Mouse (Mus musculus) adrenal gland, postnatal 36 days (tissue): Measurements from ENCODE around the gene Bet1. TPM values are rescaled to one million over a fixed set of nuclear protein-coding genes. Genes with fewer than 3 reads are reported as not detected.

ENCODE experiments used
- DNase-seq, 2 experiments: peaks; one replicate each; pipeline ENCODE4 v3.0.0; 2021; ENCODE audit warnings: mixed read lengths in 1 of 2
- long read RNA-seq, 2 experiments: library from polyadenylated mRNA; stranded (forward); transcript quantifications; one replicate each; pipeline ENCODE4 v2.0.0; 2021; ENCODE audit warnings: borderline sequencing depth in 2 of 2
- total RNA-seq, 2 experiments: library from RNA; stranded (reverse); gene quantifications; 2 replicates each; pipeline ENCODE4 v1.2.3; 2021

Gene Bet1
- 10 to 100 TPM; 51.9 to 72.7 TPM for total RNA-seq
- long read RNA-seq, experiment 1, transcript Bet1-201 (4 exons, 1,516 nt), result major isoform, 71 of 89 reads
- long read RNA-seq, experiment 1, partial matches to known transcripts, result 14 of 89 reads
- long read RNA-seq, experiment 1, other reads (novel, unspliced or antisense), result 4 of 89 reads
- long read RNA-seq, experiment 2, transcript Bet1-201 (4 exons, 1,516 nt), result major isoform, 20 of 23 reads
- long read RNA-seq, experiment 2, partial matches to known transcripts, result 1 of 23 reads
- long read RNA-seq, experiment 2, other reads (novel, unspliced or antisense), result 2 of 23 reads

- DNase-seq, result peak; percentile 92 to 93
Measured at GRCm38 (mm10) chr6:4086663-4087454, at the start of gene Bet1. TSS of gene Bet1 (minus strand) at chr6:4086972.

GRCm38 (mm10) chr6:4132239-4132638 lies 45.5 kb upstream of the Bet1 start:
- DNase-seq, result no peak

- DNase-seq, result no peak
Measured at GRCm38 (mm10) chr6:4131149-4131548, 44.4 kb upstream of the Bet1 start.

DNA sequence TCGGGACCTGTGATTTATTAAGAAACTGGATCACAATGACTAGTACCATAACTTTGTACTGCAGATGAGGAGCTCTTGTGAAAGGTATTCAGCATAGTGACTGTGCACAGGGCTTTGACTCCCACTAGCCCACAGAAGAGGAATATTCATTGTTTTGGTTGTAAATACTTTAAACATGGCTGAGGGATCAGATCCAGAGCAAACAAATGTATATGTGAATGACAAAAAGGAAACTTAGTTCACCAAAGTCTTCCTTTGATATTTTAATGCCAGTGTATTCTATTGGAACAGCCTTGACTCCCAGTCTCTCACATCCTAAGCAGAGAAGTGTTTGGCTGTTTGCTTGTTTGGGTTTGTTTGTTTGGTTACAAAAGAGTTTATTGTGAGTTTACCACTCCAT lies 31.8 kb upstream of the Bet1 start:
- DNase-seq, result no peak

DNA sequence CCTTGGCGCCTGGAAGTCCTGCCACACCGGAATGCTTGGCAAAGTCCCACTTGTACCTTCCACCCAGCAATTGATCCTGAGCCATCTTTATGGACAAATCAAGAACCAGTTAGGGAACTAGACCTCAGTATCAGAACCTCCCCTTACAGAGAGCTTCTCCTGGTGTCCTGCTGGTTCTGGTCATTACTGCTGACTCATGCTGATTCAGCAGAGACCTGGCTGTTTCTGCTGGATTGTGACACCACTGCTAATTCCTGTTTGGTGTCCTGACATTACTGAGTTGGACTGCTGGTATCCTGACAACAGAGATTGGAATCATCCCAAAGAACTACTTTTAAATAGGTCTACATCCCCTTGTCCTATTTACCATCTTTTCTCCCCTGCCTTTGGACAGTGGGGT lies 3.7 kb upstream of the Bet1 start:
- no peak for DNase-seq

DNA sequence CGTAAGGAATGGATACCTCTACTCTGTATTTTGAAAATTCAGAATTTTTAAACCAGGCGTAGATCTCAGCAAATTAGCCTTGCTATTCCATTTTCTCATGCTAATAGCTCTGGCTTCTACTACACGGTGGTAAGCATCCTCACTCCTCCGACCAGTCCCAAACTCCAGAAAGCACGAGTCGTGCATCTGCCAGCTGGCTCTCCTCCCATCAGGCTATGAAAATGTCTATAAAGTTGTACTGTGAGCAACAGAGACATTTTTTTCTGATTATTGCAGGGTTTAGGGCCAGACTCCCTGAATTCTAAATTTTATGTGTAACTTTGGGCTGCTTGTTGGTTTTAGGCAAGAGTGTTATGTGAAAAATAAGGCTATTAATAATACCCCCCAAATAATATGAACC lies 14.5 kb downstream of the Bet1 start:
- DNase-seq, result no peak

DNA sequence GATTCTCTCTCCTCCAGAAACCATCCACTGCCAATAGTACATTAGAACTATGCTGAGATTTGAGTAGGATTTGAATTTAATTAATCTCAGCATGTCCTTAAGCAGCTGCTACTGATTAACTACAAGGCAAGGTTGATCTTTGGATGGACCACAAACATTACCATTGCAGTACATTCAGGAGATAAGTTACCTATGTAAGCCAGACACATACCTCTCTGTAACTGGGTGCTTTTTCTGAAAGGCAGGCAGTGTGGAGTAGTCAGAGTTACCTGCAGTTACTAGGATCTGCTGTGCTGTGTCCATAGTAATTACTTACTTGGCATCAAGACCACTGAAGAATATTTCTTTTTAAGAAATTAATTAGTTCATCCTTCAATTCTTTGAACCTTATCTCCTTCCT lies 17.1 kb downstream of the Bet1 start:
- no peak for DNase-seq

DNA sequence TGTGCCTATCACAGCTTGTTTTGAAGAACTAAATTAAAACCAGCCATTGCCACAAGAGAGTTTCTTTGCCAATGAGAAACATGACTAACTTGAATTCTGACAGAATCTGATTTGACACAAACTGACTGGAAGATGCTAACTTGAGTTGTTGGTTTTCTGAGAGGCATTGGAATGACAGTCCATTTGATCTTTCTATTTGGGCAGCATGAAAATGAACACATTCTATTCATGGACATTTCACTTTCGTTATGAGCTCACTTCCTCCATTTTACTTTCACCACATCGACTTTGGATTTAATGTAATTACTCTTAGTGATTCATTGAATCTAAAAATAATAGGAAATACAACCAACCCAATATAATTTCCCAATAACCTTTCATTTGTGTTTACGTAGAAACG lies 32.4 kb downstream of the Bet1 start:
- DNase-seq, result no peak

- DNase-seq, result no peak
Measured at GRCm38 (mm10) chr6:4052843-4053242, 33.9 kb downstream of the Bet1 start.

- DNase-seq, result no peak
Measured at GRCm38 (mm10) chr6:4047200-4047599, 39.6 kb downstream of the Bet1 start.

DNA sequence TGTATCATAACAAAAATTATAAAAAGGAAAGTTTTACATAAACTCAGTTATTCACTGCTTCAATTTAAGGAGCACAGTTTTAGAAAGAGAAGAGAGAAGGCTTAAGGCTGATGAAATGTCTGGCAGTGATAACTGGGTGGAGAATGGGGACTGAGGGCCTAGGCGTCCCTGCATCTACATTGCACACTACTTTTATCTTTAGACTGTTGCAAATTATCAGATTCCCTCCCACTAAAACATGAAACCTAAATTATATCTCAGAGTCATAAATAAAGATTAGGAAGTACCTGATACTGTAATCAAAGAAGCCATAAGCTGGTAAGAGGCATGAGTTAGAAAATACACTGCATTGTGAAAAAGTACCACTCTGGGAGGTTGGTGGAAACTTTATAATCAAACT lies 45.0 kb downstream of the Bet1 start:
- no peak for DNase-seq

- DNase-seq, result peak in 1 of 2 experiments; percentile 49
Measured at GRCm38 (mm10) chr6:4030956-4031355, 55.8 kb downstream of the Bet1 start.

Other genes with a start within 250 kb of the Bet1 start
- gene Tfpi2, start 98.1 kb downstream of the Bet1 start, total RNA-seq, result 1 to 10 TPM; 3.6 to 4.3 TPM
- gene Gngt1, start 93.2 kb downstream of the Bet1 start, total RNA-seq, result not detected
- 10 to 100 TPM; 28.0 to 35.3 TPM for gene Gng11, start 83.1 kb downstream of the Bet1 start, total RNA-seq